Comparison of ENCODE assay signal across 9 mouse cellular contexts in genomic region chr5:42198493-42198892, GRCm38 (mm10).
"Had no signal": no experiment of that assay in that cellular context is flagged by ENCODE, and none has a peak within 500 bp of the region (broad histone marks: within the 10 kb centered on the region; RNA-seq: fewer than 3 reads in every experiment).

No protein-coding gene starts in this region.

- H3K9me3 ChIP-seq: kidney, embryonic 15.5 days; limb, embryonic 13.5 days; neural tube, embryonic 12.5 days had no signal

- DNase-seq: kidney, postnatal 14 days; left cerebral cortex, postnatal 4 days; lung, adult 18-20 months; thymus, postnatal 4 days had no signal

- H3K36me3 ChIP-seq: kidney, embryonic 15.5 days; limb, embryonic 13.5 days; neural tube, embryonic 12.5 days had no signal

- H3K4me2 ChIP-seq: kidney, embryonic 15.5 days; limb, embryonic 13.5 days; neural tube, embryonic 12.5 days had no signal

- H3K27me3 ChIP-seq: kidney, embryonic 15.5 days; limb, embryonic 13.5 days; neural tube, embryonic 12.5 days had no signal

- H3K27ac ChIP-seq: kidney, embryonic 15.5 days; limb, embryonic 13.5 days; liver, embryonic 14.5 days; neural tube, embryonic 12.5 days; stomach, postnatal 0 days had no signal

- H3K9ac ChIP-seq: kidney, embryonic 15.5 days; limb, embryonic 13.5 days; liver, embryonic 14.5 days; neural tube, embryonic 12.5 days had no signal

- H3K4me1 ChIP-seq: kidney, embryonic 15.5 days; limb, embryonic 13.5 days; neural tube, embryonic 12.5 days had no signal

- H3K4me3 ChIP-seq: kidney, embryonic 15.5 days; limb, embryonic 13.5 days; neural tube, embryonic 12.5 days had no signal
